Comparison of ENCODE assay signal across 31 mouse cellular contexts in the genomic region with DNA sequence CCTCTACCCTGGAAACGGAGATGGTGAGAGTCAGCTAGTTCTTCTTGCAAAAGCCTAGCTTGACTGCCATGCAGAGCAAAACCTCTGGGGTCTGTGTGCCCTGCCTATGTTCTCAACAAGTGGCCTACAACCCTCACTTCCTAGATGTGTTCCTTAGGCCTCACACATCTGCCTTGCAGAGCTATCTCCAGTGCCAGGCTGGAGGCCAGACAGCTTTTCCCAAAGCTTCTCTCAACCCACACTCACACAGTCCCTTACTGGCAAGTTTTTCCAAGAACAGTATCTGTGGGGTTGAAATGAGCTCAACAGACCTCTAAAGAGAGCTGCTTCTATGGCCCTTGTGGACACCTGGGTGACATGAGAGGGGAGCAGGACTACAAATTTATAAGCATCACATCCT. TPM values are rescaled to one million over a fixed set of nuclear protein-coding genes. Genes with fewer than 3 reads are reported as not detected.
"Had no signal": no experiment of that assay in that cellular context is flagged by ENCODE, and none has a peak within 500 bp of the region (broad histone marks: within the 10 kb centered on the region; RNA-seq: fewer than 3 reads in every experiment).

No protein-coding gene starts in this region.

RNA-seq across cellular contexts. Expression of a gene that starts 3.4 kb away (rescaled TPM):
- polyA plus RNA-seq: limb, embryonic 10.5 days; limb, embryonic 11.5 days; limb, embryonic 12.5 days; limb, embryonic 13.5 days; limb, embryonic 15.5 days; liver, adult 2 months; liver, embryonic 11.5 days; liver, embryonic 12.5 days; liver, embryonic 13.5 days; liver, embryonic 14.5 days; liver, embryonic 15.5 days; liver, embryonic 16.5 days; liver, postnatal 0 days; lung, embryonic 14.5 days; lung, embryonic 15.5 days; lung, embryonic 16.5 days; lung, postnatal 0 days; macrophage; midbrain, embryonic 10.5 days; midbrain, embryonic 11.5 days; midbrain, embryonic 12.5 days; midbrain, embryonic 13.5 days; midbrain, embryonic 14.5 days; midbrain, embryonic 15.5 days; midbrain, embryonic 16.5 days; midbrain, postnatal 0 days; myocyte; neural tube, embryonic 11.5 days; neural tube, embryonic 12.5 days had no signal

RNA-seq across cellular contexts. Expression of a gene that starts 51.9 kb away (rescaled TPM):
- polyA plus RNA-seq: limb, embryonic 10.5 days; limb, embryonic 11.5 days; limb, embryonic 12.5 days; limb, embryonic 13.5 days; limb, embryonic 14.5 days; limb, embryonic 15.5 days; liver, adult 2 months; liver, embryonic 11.5 days; liver, embryonic 12.5 days; liver, embryonic 13.5 days; liver, embryonic 14.5 days; liver, embryonic 15.5 days; liver, embryonic 16.5 days; liver, postnatal 0 days; lung, adult 2 months; lung, embryonic 14.5 days; lung, embryonic 15.5 days; lung, embryonic 16.5 days; lung, postnatal 0 days; macrophage; midbrain, embryonic 10.5 days; midbrain, embryonic 11.5 days; midbrain, embryonic 12.5 days; midbrain, embryonic 13.5 days; midbrain, embryonic 14.5 days; midbrain, embryonic 15.5 days; midbrain, embryonic 16.5 days; midbrain, postnatal 0 days; myocyte; neural tube, embryonic 11.5 days; neural tube, embryonic 12.5 days had no signal
